Mouse (Mus musculus): Measurements from ENCODE around the gene Clcnkb.
A peak's percentile ranks its signal among the peaks of the same experiment; 100 is the strongest.

The Clcnkb gene

GRCm38 (mm10) chr4:141400171-141400570, 15.6 kb downstream of the Clcnkb start:
- DNase-seq: peak; percentile 60

- peak; percentile 76 for DNase-seq
Observed at GRCm38 (mm10) chr4:141398545-141398944, 17.3 kb downstream of the Clcnkb start, which contains the start of gene Clcnka. Clcnka (minus strand) TSS chr4:141398724.

DNA sequence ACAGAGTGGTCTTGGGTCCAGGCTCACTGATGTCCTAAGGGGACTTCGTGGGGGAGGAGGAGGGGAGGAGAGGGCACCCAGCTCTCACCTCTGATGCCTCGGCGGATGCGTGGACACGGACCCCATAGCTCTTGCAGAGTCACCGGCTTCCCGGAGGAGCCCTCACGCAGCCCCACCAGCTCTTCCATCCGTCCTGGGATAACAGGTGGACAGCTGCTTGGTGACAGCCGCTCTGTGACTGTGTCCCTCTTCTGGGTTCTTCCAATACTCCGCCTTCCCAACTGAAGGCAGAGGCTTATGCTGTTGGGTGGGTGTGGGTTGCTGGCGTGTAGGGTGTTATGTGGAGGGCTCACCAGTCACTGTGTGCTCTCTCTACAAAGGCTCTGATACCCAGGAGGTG, 18.0 kb downstream of the Clcnkb start:
- no peak for DNase-seq

- DNase-seq: no peak
Observed at GRCm38 (mm10) chr4:141394751-141395150, 21.1 kb downstream of the Clcnkb start.

- no peak for DNase-seq
Observed at GRCm38 (mm10) chr4:141391293-141391692, 24.5 kb downstream of the Clcnkb start.

DNA sequence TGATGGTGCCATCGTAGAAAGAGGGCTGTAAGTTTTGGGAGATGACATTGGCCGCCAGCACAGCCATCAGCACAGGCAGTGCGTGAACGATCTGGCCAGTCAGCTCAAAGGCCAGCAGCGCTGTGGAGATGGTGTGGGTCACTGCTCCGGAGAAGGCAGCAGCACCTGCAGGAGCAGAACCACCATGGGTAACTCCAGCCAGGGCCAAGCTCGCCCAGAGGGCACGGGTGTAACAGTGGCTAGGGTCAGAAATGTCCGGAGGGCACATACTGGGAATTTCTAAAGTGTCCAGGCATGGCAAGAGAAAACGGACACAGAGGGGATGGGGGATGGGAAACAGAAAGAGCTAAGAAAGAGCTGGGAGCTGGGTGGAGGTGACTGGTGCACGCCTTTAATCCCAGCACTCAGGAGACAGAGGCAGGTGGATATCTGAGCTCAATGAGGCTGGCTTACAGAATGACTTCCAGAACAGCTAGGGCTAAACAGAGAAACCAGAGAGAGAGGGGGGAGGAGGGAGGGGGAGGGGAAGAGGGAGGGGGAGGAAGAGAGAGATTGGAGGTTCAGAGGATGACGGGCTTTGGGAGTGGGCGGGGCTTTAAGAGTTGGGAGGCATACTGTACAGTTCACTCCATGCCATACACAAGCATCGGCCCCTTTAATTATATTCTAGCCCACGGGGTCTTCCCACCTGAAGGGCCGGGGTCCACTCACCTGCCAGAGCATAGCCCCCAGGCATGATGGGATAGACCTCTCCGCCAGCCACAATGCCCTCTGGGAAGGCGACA, 26.3 kb downstream of the Clcnkb start:
- no peak for DNase-seq

- no peak for DNase-seq
Observed at GRCm38 (mm10) chr4:141387933-141388332, 27.9 kb downstream of the Clcnkb start.

GRCm38 (mm10) chr4:141387093-141387784, 28.6 kb downstream of the Clcnkb start:
- DNase-seq: peak; percentile 84

GRCm38 (mm10) chr4:141386150-141386549, 29.7 kb downstream of the Clcnkb start:
- DNase-seq: no peak

DNA sequence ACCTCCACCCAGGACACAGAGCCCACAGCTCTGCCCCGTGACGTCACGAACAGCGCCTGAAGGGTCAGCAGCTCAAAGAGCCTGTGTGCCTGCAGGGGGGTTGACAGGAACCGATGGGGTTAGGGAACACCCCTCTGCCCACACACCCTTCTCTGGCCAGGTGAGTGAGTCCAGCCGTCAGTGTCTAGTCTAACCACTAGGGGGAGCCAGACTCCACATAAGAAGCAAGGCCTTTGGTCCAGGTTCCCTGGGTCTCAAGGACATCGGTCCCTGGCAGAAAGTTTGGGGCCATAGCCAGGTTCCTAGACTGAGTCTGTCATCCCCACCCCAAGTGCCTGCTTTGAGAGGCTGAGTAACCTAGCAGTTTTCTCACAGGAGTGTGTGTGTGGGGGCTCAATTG, 30.5 kb downstream of the Clcnkb start:
- DNase-seq: peak; percentile 67

DNA sequence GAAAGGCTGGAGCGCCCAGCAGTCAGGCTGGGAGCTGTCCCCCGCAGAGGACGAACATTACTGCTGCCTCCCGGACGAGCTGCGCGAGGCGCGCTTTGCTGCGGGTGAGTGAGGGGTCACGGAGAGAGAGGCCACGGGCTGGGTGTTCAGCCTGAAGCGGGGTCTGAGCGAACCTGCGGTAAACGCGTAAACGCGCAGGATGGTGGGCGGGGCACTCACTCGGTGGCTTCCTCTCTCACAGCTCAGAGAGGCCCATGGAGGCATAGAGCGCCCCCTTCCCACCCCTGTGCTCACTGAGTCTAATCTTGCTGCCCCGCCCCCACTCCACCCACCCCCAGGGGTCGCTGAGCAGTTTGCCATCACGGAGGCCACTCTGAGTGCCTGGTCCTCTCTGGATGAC, 33.4 kb downstream of the Clcnkb start:
- DNase-seq: peak; percentile 43

DNA sequence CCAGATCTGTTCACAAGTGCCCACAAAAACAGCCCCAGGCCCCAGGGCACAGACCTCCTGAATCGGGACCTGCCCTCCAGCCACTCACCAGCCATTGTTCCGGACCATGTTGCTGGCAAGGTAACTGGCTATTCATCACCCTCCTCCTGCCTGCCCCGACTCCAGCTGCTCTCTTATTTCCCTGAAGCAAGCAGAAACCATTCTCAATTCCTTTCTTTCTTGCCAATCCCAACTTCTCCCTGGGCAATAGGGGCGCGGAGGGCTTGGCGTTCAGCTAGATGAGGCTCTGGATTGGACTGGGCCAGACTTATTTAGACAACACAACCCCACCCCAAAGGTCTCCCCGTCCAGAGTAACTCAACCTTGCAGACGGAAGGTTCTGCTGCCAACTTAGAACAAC, 36.1 kb downstream of the Clcnkb start:
- no peak for DNase-seq

- DNase-seq: no peak
Observed at GRCm38 (mm10) chr4:141372426-141372825, 43.4 kb downstream of the Clcnkb start.

- DNase-seq: peak; percentile 75
Observed at GRCm38 (mm10) chr4:141367997-141368791, 47.6 kb downstream of the Clcnkb start, which contains the start of gene Fam131c. Fam131c (plus strand) TSS chr4:141368220.

DNA sequence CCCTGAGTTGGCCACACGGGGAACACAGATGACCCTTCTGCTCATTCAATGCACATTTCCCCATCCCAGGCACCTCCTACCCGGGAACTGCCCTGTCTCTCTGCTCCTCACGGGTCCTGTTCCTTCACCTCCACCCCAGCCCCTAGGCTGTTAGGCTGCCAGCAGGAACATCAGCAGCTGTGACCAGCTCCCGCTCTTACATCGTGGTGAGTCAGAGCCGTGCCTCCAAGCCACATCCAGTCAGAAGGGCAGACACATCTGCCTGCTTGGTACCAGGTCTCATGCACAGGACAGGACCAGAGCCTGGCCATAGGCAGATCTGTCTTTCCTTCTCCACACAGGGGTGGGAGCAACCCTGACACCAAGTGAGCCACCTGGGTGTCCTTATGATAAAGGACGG, 49.9 kb downstream of the Clcnkb start:
- DNase-seq: no peak

DNA sequence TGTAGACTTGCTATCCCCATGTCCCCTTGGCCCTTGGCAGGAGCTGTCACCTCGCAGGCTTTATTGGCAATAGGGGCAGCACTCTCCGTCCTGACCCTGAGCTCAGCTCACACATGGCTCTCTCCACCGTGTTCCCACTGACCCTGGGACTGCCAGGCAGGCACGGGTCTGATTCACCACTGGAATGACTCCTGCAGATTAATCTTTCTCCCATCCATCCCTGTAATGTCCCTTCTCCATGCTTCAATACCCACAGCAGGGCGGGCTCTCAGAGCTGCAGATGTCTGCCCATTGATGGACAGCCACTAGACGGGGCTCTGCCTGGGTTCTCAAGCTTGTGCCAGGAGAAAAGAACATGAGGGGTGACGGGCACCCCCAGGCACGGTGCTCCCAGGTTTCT, 50.7 kb downstream of the Clcnkb start:
- DNase-seq: peak; percentile 49

DNA sequence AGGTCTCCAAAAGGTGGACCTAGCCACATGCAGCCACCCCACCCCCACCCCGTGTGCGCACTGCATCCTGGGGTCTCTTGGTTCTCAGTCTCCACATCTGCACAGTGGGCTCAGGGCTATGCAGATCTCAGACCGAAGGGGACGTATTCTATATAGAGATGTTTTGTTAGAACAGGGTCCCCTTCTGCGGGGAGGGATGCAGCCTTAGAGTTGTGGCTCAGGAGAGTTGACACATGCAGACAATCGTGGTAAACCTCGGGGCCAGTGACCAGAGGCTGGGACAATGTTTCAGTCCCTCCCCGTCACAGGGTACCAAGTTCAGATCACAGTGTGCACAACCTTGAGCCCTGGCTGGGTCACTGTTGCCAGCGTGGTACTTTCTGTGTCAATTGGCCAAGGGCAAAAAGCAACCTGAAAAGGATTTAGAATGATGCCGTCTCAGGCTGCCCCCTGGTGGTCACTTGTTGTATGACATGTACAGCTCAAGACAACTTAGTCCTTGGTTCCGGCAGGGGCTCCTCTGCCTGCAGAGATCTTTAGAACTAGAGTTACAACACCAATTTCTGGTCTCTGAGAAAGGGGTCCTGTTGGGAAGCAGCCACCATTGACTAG, 52.8 kb downstream of the Clcnkb start:
- DNase-seq: peak; percentile 88

DNA sequence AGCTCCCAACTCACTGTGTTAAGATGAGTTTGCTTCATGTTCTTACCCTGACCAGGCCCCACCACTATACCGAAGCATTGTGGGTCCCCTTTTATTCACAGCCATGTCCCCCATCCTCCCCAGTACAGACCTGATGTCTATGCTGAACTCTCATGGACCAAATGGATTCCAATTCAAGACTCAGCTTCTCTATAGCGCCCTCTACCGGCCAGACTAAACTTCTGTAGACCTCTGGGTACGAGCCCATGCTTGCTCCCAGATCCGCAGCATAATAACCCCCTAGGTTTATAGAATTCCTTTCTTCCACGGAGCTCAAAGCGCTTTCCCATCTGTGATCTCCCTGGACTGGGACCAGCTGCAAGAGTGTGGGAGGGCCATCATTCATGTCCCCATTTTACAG, 55.0 kb downstream of the Clcnkb start:
- DNase-seq: no peak

GRCm38 (mm10) chr4:141359222-141359621, 56.6 kb downstream of the Clcnkb start:
- no peak for DNase-seq

DNA sequence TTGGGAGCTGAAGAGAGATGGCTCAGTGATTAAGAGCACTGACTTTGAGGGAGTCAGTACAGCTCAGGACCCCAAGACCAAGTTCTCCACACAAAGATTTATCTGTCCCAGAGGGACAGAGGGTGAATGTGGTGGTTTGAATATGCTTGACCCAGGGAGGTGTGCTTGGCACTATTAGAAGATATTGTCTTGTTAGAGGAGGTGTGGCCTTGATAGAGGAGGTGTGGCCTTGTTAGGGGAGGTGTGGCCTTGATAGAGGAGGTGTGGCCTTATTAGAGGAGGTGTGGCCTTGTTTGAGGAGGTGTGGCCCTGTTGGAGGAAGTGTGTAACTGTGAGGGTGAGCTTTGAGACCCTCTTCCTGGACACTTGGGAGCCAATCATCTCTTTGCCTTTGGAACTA, 58.0 kb downstream of the Clcnkb start:
- DNase-seq: no peak

Data from kidney, postnatal 14 days (tissue).